Mouse (Mus musculus) cortical plate, adult 2 months (tissue): ENCODE data around the gene Wwp2.

Source experiments
- CTCF ChIP-seq: fragments of 200-500 bp; IDR thresholded peaks from 2 replicates; pipeline ENCODE4 v1.5.1; 2011; ENCODE audit warnings: mild to moderate bottlenecking, control low read depth, low read length; ENCODE audit not compliant: insufficient read depth; ENCODE audit errors: extremely low read depth
- POLR2A ChIP-seq: fragments of 200-500 bp; IDR thresholded peaks from 2 replicates; pipeline ENCODE4 v1.6.1; 2011; ENCODE audit warnings: mild to moderate bottlenecking, low read length, control low read depth; ENCODE audit not compliant: insufficient read depth; ENCODE audit errors: extremely low read depth

- TF ChIP-seq POLR2A (no peak), CTCF (no peak)
Measured at GRCm38 (mm10) chr8:107502922-107503321, 66.8 kb downstream of the Wwp2 start.
